Mouse (Mus musculus): Measurements from ENCODE around the gene Zfp287. TPM values are rescaled to one million over a fixed set of nuclear protein-coding genes. Genes with fewer than 3 reads are reported as not detected.
A peak's percentile ranks its signal among the peaks of the same experiment; 100 is the strongest.

The Zfp287 gene
- polyA plus RNA-seq, 1 experiment, result 1.2 TPM

GRCm38 (mm10) chr11:62679954-62680353 is 51.8 kb downstream of the Zfp287 start:
- H3K27ac ChIP-seq (ENCODE audit: insufficient read depth, low read depth, low read length), result no peak overlapping the region
- H3K4me1 ChIP-seq (ENCODE audit: control insufficient read depth, insufficient read depth, low read length), result no peaks in the 10 kb centered on the region
- H3K4me3 ChIP-seq (ENCODE audit: insufficient read depth, low read depth, low read length), result no peak overlapping the region
- WGBS, result 86% methylated on average over 4 of the region's 4 CpGs
- H3K27me3 ChIP-seq (replicated peaks; ENCODE audit: control insufficient read depth, insufficient read depth, low read length), result no peaks in the 10 kb centered on the region
- no peak for DNase-seq
- no peaks in the 10 kb centered on the region for H3K36me3 ChIP-seq (ENCODE audit: control insufficient read depth, insufficient read depth, low read length)
- TF ChIP-seq CTCF (conservative IDR thresholded peaks at IDR 0.05; ENCODE audit: insufficient read depth, insufficient read length, low read depth, low read length) (no peak), POLR2A (IDR thresholded peaks at IDR 0.05; ENCODE audit: low read depth, low read length) (no peak)

- Histone ChIP-seq H3K27ac (ENCODE audit: insufficient read depth, low read depth, low read length) (no peak overlapping the region), H3K4me3 (ENCODE audit: insufficient read depth, low read depth, low read length) (no peak overlapping the region), H3K36me3 (ENCODE audit: control insufficient read depth, insufficient read depth, low read length) (no peaks in the 10 kb centered on the region), H3K27me3 (replicated peaks; ENCODE audit: control insufficient read depth, insufficient read depth, low read length) (no peaks in the 10 kb centered on the region), H3K4me1 (ENCODE audit: control insufficient read depth, insufficient read depth, low read length) (no peaks in the 10 kb centered on the region)
- TF ChIP-seq POLR2A (IDR thresholded peaks at IDR 0.05; ENCODE audit: low read depth, low read length) (no peak), CTCF (conservative IDR thresholded peaks at IDR 0.05; ENCODE audit: insufficient read depth, insufficient read length, low read depth, low read length) (no peak)
- WGBS, result 71% methylated on average over 7 of the region's 7 CpGs
- no peak for DNase-seq
These were observed 52.8 kb downstream of the Zfp287 start for GRCm38 (mm10) chr11:62678778-62679354.

- H3K27ac ChIP-seq (ENCODE audit: insufficient read depth, low read depth, low read length), result no peak overlapping the region
- 91% methylated on average over 4 of the region's 4 CpGs for WGBS
These were observed 55.5 kb downstream of the Zfp287 start for GRCm38 (mm10) chr11:62676290-62676596.

GRCm38 (mm10) chr11:62675480-62676289 is 56.0 kb downstream of the Zfp287 start:
- H3K36me3 ChIP-seq (ENCODE audit: control insufficient read depth, insufficient read depth, low read length), result no peaks in the 10 kb centered on the region
- H3K4me3 ChIP-seq (ENCODE audit: insufficient read depth, low read depth, low read length), result peak overlapping the region; percentile 21; the same call in 1 of the 2 replicates
- H3K4me1 ChIP-seq (ENCODE audit: control insufficient read depth, insufficient read depth, low read length), result no peaks in the 10 kb centered on the region
- peak; percentile 88 for TF ChIP-seq CTCF (conservative IDR thresholded peaks at IDR 0.05; ENCODE audit: insufficient read depth, insufficient read length, low read depth, low read length)
- no peak for TF ChIP-seq POLR2A (IDR thresholded peaks at IDR 0.05; ENCODE audit: low read depth, low read length)
- DNase-seq, result peak; percentile 85
- no peak overlapping the region for H3K27ac ChIP-seq (ENCODE audit: insufficient read depth, low read depth, low read length)
- H3K27me3 ChIP-seq (replicated peaks; ENCODE audit: control insufficient read depth, insufficient read depth, low read length), result no peaks in the 10 kb centered on the region
- 18% methylated on average over 17 of the region's 17 CpGs for WGBS

More at GRCm38 (mm10) chr11:62676290-62676596, 55.5 kb downstream of the Zfp287 start:
- no peak overlapping the region for H3K4me3 ChIP-seq (ENCODE audit: insufficient read depth, low read depth, low read length)
- DNase-seq, result no peak
- no peaks in the 10 kb centered on the region for H3K27me3 ChIP-seq (replicated peaks; ENCODE audit: control insufficient read depth, insufficient read depth, low read length)
- no peaks in the 10 kb centered on the region for H3K4me1 ChIP-seq (ENCODE audit: control insufficient read depth, insufficient read depth, low read length)
- no peak for TF ChIP-seq CTCF (conservative IDR thresholded peaks at IDR 0.05; ENCODE audit: insufficient read depth, insufficient read length, low read depth, low read length)
- TF ChIP-seq POLR2A (IDR thresholded peaks at IDR 0.05; ENCODE audit: low read depth, low read length), result no peak
- no peaks in the 10 kb centered on the region for H3K36me3 ChIP-seq (ENCODE audit: control insufficient read depth, insufficient read depth, low read length)

DNA sequence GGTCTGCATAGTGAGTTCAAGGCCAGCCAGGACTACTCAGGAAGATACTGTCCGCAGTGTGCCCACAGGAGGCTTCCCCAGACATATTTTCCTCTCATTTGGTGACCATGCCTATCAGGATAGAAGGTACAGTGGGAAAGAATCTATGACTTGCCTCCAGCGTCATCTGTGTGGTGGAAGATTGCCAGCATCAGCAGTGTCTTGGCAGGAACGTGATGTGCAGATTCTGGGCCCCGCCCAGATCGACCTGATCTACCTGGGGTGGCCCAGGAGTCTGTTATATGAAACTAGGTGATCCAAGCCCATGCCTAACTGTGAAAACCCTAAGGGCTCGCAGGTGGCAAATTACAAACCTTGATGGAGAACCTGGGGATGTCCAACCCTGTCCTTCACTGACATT is 61.7 kb downstream of the Zfp287 start:
- no peak for TF ChIP-seq CTCF (conservative IDR thresholded peaks at IDR 0.05; ENCODE audit: insufficient read depth, insufficient read length, low read depth, low read length)
- no peak for TF ChIP-seq POLR2A (IDR thresholded peaks at IDR 0.05; ENCODE audit: low read depth, low read length)
- no peak for DNase-seq
- WGBS, result 75% methylated on average over 6 of the region's 6 CpGs
- H3K4me1 ChIP-seq (ENCODE audit: control insufficient read depth, insufficient read depth, low read length), result no peaks in the 10 kb centered on the region
- no peaks in the 10 kb centered on the region for H3K27me3 ChIP-seq (replicated peaks; ENCODE audit: control insufficient read depth, insufficient read depth, low read length)
- no peaks in the 10 kb centered on the region for H3K36me3 ChIP-seq (ENCODE audit: control insufficient read depth, insufficient read depth, low read length)
- H3K27ac ChIP-seq (ENCODE audit: insufficient read depth, low read depth, low read length), result no peak overlapping the region
- no peak overlapping the region for H3K4me3 ChIP-seq (ENCODE audit: insufficient read depth, low read depth, low read length)

GRCm38 (mm10) chr11:62669471-62669870 is 62.2 kb downstream of the Zfp287 start:
- no peaks in the 10 kb centered on the region for H3K36me3 ChIP-seq (ENCODE audit: control insufficient read depth, insufficient read depth, low read length)
- H3K4me3 ChIP-seq (ENCODE audit: insufficient read depth, low read depth, low read length), result no peak overlapping the region
- no peak overlapping the region for H3K27ac ChIP-seq (ENCODE audit: insufficient read depth, low read depth, low read length)
- H3K27me3 ChIP-seq (replicated peaks; ENCODE audit: control insufficient read depth, insufficient read depth, low read length), result no peaks in the 10 kb centered on the region
- WGBS, result 62% methylated on average over 12 of the region's 12 CpGs
- TF ChIP-seq CTCF (conservative IDR thresholded peaks at IDR 0.05; ENCODE audit: insufficient read depth, insufficient read length, low read depth, low read length), result no peak
- TF ChIP-seq POLR2A (IDR thresholded peaks at IDR 0.05; ENCODE audit: low read depth, low read length), result no peak
- no peak for DNase-seq
- H3K4me1 ChIP-seq (ENCODE audit: control insufficient read depth, insufficient read depth, low read length), result no peaks in the 10 kb centered on the region

GRCm38 (mm10) chr11:62668986-62669385 is 62.7 kb downstream of the Zfp287 start:
- no peak overlapping the region for H3K4me3 ChIP-seq (ENCODE audit: insufficient read depth, low read depth, low read length)
- 87% methylated on average over 5 of the region's 5 CpGs for WGBS

More at GRCm38 (mm10) chr11:62668986-62669385, 62.7 kb downstream of the Zfp287 start:
- no peaks in the 10 kb centered on the region for H3K4me1 ChIP-seq (ENCODE audit: control insufficient read depth, insufficient read depth, low read length)
- TF ChIP-seq CTCF (conservative IDR thresholded peaks at IDR 0.05; ENCODE audit: insufficient read depth, insufficient read length, low read depth, low read length) (no peak), POLR2A (IDR thresholded peaks at IDR 0.05; ENCODE audit: low read depth, low read length) (no peak)
- H3K27ac ChIP-seq (ENCODE audit: insufficient read depth, low read depth, low read length), result no peak overlapping the region
- no peak for DNase-seq
- H3K36me3 ChIP-seq (ENCODE audit: control insufficient read depth, insufficient read depth, low read length), result no peaks in the 10 kb centered on the region
- no peaks in the 10 kb centered on the region for H3K27me3 ChIP-seq (replicated peaks; ENCODE audit: control insufficient read depth, insufficient read depth, low read length)

All from kidney, adult 2 months (tissue).